Mouse (Mus musculus) lung, embryonic 16.5 days (tissue): ENCODE measurements at regions not wholly inside any gene's neighbourhood (a gene's known extent, or its start where the extent isn't known, plus 50 kb on each side); places are given as distances from the start of the nearest gene placed in this dataset.

ENCODE experiments used
- ATAC-seq: fragments of 200-750 bp; cut with Nextera tagmentation; 2 replicates; pipeline ENCODE4 v1.8.0; 2017; ENCODE audit warnings: low read depth, mild to moderate bottlenecking, moderate library complexity
- H3K27ac ChIP-seq: fragments of 300-500 bp; sonication (generic); 2 replicates; pipeline ENCODE4 v1.5.1; 2014; ENCODE audit warnings: mild to moderate bottlenecking, control low read depth, low read length
- H3K27me3 ChIP-seq: fragments of 300-500 bp; sonication (generic); 2 replicates; pipeline ENCODE4 v1.6.1; 2014; ENCODE audit warnings: low read depth, low read length, mixed read lengths; ENCODE audit not compliant: control insufficient read depth, insufficient read depth
- H3K36me3 ChIP-seq: fragments of 300-500 bp; sonication (generic); 2 replicates; pipeline ENCODE4 v1.6.1; 2014; ENCODE audit warnings: low read length; ENCODE audit not compliant: control insufficient read depth, insufficient read depth
- H3K4me1 ChIP-seq: fragments of 300-500 bp; sonication (generic); replicated peaks from 2 replicates; pipeline ENCODE4 v1.6.1; 2014; ENCODE audit warnings: low read length, mixed read lengths; ENCODE audit not compliant: control insufficient read depth, insufficient read depth
- H3K4me2 ChIP-seq: fragments of 300-500 bp; sonication (generic); 2 replicates; pipeline ENCODE4 v1.6.1; 2014; ENCODE audit warnings: low read depth, low read length, control low read depth
- H3K4me3 ChIP-seq: fragments of 300-500 bp; sonication (generic); 2 replicates; pipeline ENCODE4 v1.5.1; 2014; ENCODE audit warnings: mild to moderate bottlenecking, low read length, control low read depth
- H3K9ac ChIP-seq: fragments of 300-500 bp; sonication (generic); 2 replicates; pipeline ENCODE4 v1.6.1; 2014; ENCODE audit warnings: low read length, control low read depth
- H3K9me3 ChIP-seq: fragments of 300-500 bp; sonication (generic); 2 replicates; pipeline ENCODE4 v1.6.1; 2016; ENCODE audit warnings: low read length; ENCODE audit not compliant: control insufficient read depth
- WGBS: fragments of 180-500 bp; shearing (Covaris S2); extraction: QIAGEN DNeasy Blood & Tissue Kit; methylation state at CpG from one replicate; pipeline ENCODE4 v1.1.7; 2014; 5-methylcytosine and 5-hydroxymethylcytosine counted together

DNA sequence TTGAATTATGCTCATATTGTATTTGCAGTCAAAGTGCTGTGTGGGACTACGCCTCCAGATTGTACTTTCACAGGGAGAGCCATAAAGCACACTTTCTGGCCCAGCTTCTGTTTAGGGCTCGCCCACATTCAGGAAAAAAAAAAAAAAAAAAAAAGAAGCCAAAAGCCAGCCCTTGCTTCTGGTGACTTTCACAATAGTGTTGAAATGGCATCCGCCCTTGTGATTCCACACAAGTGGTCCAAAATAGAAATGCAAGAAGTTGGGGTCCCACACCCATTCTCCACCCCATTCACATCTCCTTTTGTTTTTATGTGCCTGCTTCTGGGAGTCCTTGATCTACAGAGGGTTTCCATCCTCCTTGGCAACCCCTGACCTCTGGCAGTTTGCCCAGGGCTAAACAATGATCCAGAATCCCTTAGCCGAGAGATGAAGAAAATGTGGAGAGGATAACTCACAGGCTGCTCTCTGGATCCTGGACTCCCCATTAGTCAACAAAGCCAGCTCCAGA is 144.3 kb upstream of the Lyplal1 start:
- Histone ChIP-seq H3K4me3 (no peak overlapping the region), H3K9me3 (peaks cover 1% of the 10 kb centered on the region; the same call in 1 of the 2 replicates), H3K9ac (no peak overlapping the region; the same call in 1 of the 2 replicates), H3K27me3 (no peaks in the 10 kb centered on the region), H3K4me1 (peaks cover 34% of the 10 kb centered on the region), H3K36me3 (no peaks in the 10 kb centered on the region), H3K27ac (peak overlapping the region; percentile 64), H3K4me2 (no peak overlapping the region)
- peak; percentile 83 for ATAC-seq
- WGBS = 10% methylated on average over 4 of the region's 4 CpGs

DNA sequence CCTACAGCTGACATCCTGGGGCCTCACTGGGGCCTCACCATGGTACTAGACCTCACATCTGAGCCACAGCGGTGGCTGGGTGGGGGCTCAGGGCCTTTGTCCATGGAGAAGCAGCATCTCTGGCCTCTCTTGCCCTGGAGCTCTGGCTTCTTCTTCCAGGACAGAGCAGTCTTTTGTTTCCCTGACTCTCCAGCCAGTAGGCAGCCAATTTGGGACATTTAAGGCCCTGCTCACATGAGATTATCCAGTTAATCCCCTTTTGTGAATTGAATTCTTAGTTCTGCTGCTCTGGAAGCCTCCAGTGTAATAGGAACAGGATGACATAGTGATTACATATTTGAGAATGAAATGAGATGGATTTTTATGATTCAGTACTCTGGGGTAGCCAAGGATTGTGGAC is 140.5 kb upstream of the Lyplal1 start:
- H3K4me3 ChIP-seq = no peak overlapping the region
- H3K27ac ChIP-seq = no peak overlapping the region
- no peaks in the 10 kb centered on the region for H3K9me3 ChIP-seq
- H3K27me3 ChIP-seq = no peaks in the 10 kb centered on the region
- no peak for ATAC-seq
- no peak overlapping the region for H3K9ac ChIP-seq
- no peaks in the 10 kb centered on the region for H3K36me3 ChIP-seq
- 91% methylated on average over 1 of the region's 1 CpGs for WGBS
- H3K4me1 ChIP-seq = peaks cover 31% of the 10 kb centered on the region
- no peak overlapping the region for H3K4me2 ChIP-seq

GRCm38 (mm10) chr1:186255476-186256080 is 138.5 kb upstream of the Lyplal1 start:
- H3K4me3 ChIP-seq = no peak overlapping the region
- 65% methylated on average over 8 of the region's 8 CpGs for WGBS
- ATAC-seq = no peak
- no peak overlapping the region for H3K4me2 ChIP-seq
- H3K27me3 ChIP-seq = no peaks in the 10 kb centered on the region
- H3K4me1 ChIP-seq = peaks cover 14% of the 10 kb centered on the region
- peak overlapping the region; percentile 21 for H3K27ac ChIP-seq
- no peaks in the 10 kb centered on the region for H3K36me3 ChIP-seq
- no peaks in the 10 kb centered on the region for H3K9me3 ChIP-seq
- H3K9ac ChIP-seq = no peak overlapping the region; the same call in 1 of the 2 replicates

DNA sequence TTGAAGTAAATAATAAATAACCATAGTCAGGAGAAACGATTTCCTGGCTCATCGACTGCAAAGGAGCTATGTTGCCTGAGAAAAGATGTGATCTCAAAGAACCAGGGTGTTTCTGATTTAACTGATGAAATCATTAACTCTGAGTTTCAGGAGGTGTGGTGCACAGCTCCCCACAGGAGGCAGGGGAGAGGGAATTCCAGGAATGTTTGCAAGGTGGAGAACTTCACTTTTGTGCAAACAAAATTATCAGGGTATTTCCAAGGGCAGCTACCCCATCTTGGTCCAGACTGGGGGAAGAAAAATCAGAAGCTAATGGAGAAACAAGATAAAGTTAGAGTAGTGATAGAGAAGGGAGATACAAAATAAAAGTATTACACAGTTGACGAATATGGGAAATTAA is 137.4 kb upstream of the Lyplal1 start:
- Histone ChIP-seq H3K9me3 (no peaks in the 10 kb centered on the region), H3K9ac (no peak overlapping the region), H3K4me2 (no peak overlapping the region), H3K4me1 (peaks cover 19% of the 10 kb centered on the region), H3K27ac (peak overlapping the region; percentile 86), H3K4me3 (no peak overlapping the region), H3K36me3 (no peaks in the 10 kb centered on the region), H3K27me3 (no peaks in the 10 kb centered on the region)
- peak; percentile 69 for ATAC-seq
- 35% methylated on average over 3 of the region's 3 CpGs for WGBS

DNA sequence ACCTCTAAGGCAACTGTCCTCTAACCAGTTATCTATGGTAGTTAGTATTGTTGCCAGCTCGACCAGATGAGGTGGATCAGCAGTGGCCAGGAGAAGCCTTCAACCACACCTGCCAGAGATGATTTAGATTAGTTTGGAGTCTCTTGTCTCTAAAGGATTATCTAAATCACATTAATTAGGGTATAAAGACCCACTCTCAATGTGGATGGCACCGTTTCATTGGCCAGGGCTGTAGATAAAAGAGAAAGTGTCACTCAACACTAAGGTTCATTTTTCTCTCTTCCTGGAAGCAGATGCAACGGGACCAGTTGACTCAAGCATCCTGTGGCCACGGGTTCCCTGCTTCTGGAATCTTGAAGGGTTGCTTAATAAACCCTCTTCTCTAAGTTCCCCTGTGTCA is 135.4 kb upstream of the Lyplal1 start:
- WGBS = 45% methylated on average over 4 of the region's 4 CpGs
- Histone ChIP-seq H3K9ac (no peak overlapping the region), H3K36me3 (no peaks in the 10 kb centered on the region), H3K4me2 (no peak overlapping the region), H3K27ac (no peak overlapping the region), H3K27me3 (no peaks in the 10 kb centered on the region), H3K4me3 (no peak overlapping the region), H3K4me1 (peaks cover 21% of the 10 kb centered on the region), H3K9me3 (no peaks in the 10 kb centered on the region)
- ATAC-seq = no peak

GRCm38 (mm10) chr1:186250316-186250715 is 133.2 kb upstream of the Lyplal1 start:
- peak; percentile 47; the same call in 1 of the 2 replicates for ATAC-seq
- Histone ChIP-seq H3K4me3 (no peak overlapping the region), H3K27ac (peak overlapping the region; percentile 65), H3K4me2 (no peak overlapping the region), H3K27me3 (no peaks in the 10 kb centered on the region), H3K9me3 (no peaks in the 10 kb centered on the region), H3K4me1 (peaks cover 17% of the 10 kb centered on the region), H3K9ac (no peak overlapping the region), H3K36me3 (no peaks in the 10 kb centered on the region)
- WGBS = 34% methylated on average over 4 of the region's 4 CpGs

- no peak overlapping the region for H3K9ac ChIP-seq
- no peaks in the 10 kb centered on the region for H3K9me3 ChIP-seq
- ATAC-seq = peak; percentile 42; the same call in 1 of the 2 replicates
- no peak overlapping the region for H3K4me2 ChIP-seq
- no peak overlapping the region for H3K4me3 ChIP-seq
- no peaks in the 10 kb centered on the region for H3K36me3 ChIP-seq
- no peak overlapping the region; the same call in 1 of the 2 replicates for H3K27ac ChIP-seq
- WGBS = 37% methylated on average over 4 of the region's 4 CpGs
- peaks cover 13% of the 10 kb centered on the region for H3K4me1 ChIP-seq
- no peaks in the 10 kb centered on the region for H3K27me3 ChIP-seq
Observed at GRCm38 (mm10) chr1:186249214-186249613, 132.1 kb upstream of the Lyplal1 start.

GRCm38 (mm10) chr1:186245723-186246440 is 128.8 kb upstream of the Lyplal1 start:
- no peaks in the 10 kb centered on the region for H3K27me3 ChIP-seq
- peak overlapping the region; percentile 44; the same call in 1 of the 2 replicates for H3K27ac ChIP-seq
- no peaks in the 10 kb centered on the region for H3K9me3 ChIP-seq
- peak; percentile 67 for ATAC-seq
- WGBS = 24% methylated on average over 7 of the region's 7 CpGs
- no peaks in the 10 kb centered on the region for H3K36me3 ChIP-seq
- H3K9ac ChIP-seq = no peak overlapping the region
- H3K4me3 ChIP-seq = no peak overlapping the region
- no peak overlapping the region for H3K4me2 ChIP-seq
- H3K4me1 ChIP-seq = peaks cover 11% of the 10 kb centered on the region

DNA sequence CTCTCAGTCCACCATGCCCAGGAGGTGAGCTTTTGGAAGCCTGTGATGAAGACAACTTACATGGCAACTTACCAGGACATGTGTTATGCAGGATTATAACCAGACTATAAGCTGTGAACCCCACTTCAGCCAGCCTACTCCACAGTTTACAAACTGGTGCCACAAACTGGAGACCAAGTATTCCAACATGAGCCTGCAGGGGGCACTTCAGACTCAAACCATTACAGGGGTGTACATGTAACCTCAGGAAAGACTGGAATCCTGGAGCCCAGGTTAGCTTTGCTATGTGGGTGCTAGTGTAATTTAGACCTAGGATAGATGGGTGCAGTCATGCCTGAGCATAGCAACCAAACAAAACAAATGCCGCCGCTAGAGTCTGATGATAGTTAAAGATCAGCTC is 124.0 kb upstream of the Lyplal1 start:
- Histone ChIP-seq H3K36me3 (no peaks in the 10 kb centered on the region), H3K27me3 (no peaks in the 10 kb centered on the region), H3K4me2 (no peak overlapping the region), H3K9me3 (no peaks in the 10 kb centered on the region), H3K4me3 (no peak overlapping the region), H3K4me1 (no peaks in the 10 kb centered on the region; the same call in 1 of the 2 replicates), H3K27ac (no peak overlapping the region), H3K9ac (no peak overlapping the region)
- WGBS = 98% methylated on average over 2 of the region's 2 CpGs
- ATAC-seq = no peak
